Mouse (Mus musculus) heart, embryonic 11.5 days (tissue): ENCODE data around the gene Snap25. TPM values are rescaled to one million over a fixed set of nuclear protein-coding genes. Genes with fewer than 3 reads are reported as not detected.

Experiments
- ATAC-seq: fragments of 200-750 bp; cut with Nextera tagmentation; replicated peaks from 2 replicates; pipeline ENCODE4 v1.8.0; 2017; ENCODE audit warnings: moderate library complexity; ENCODE audit not compliant: insufficient number of reproducible peaks, low FRiP score, low TSS enrichment
- H3K27ac ChIP-seq: fragments of 300-500 bp; sonication (generic); 2 replicates; pipeline ENCODE4 v1.5.1; 2014; ENCODE audit warnings: mild to moderate bottlenecking, low read depth, low read length
- H3K27me3 ChIP-seq: fragments of 300-500 bp; sonication (generic); 2 replicates; pipeline ENCODE4 v1.6.1; 2014; ENCODE audit warnings: mild to moderate bottlenecking, low read length, mixed read lengths; ENCODE audit not compliant: control insufficient read depth, insufficient read depth
- H3K36me3 ChIP-seq: fragments of 300-500 bp; sonication (generic); 2 replicates; pipeline ENCODE4 v1.6.1; 2014; ENCODE audit warnings: mild to moderate bottlenecking, low read length, moderate library complexity, mixed read lengths; ENCODE audit not compliant: control insufficient read depth, insufficient read depth
- H3K4me1 ChIP-seq: fragments of 300-500 bp; sonication (generic); 2 replicates; pipeline ENCODE4 v1.6.1; 2014; ENCODE audit warnings: low read length; ENCODE audit not compliant: control insufficient read depth, insufficient read depth
- H3K4me2 ChIP-seq: fragments of 300-500 bp; sonication (generic); 2 replicates; pipeline ENCODE4 v1.6.1; 2014; ENCODE audit warnings: mild to moderate bottlenecking, moderate library complexity
- H3K4me3 ChIP-seq: fragments of 300-500 bp; sonication (generic); 2 replicates; pipeline ENCODE4 v1.5.1; 2014; ENCODE audit warnings: low read depth, low read length
- H3K9ac ChIP-seq: fragments of 300-500 bp; sonication (generic); 2 replicates; pipeline ENCODE4 v1.6.1; 2014; ENCODE audit warnings: mild to moderate bottlenecking, low read depth, low read length, moderate library complexity
- H3K9me3 ChIP-seq: fragments of 300-500 bp; sonication (generic); replicated peaks from 2 replicates; pipeline ENCODE4 v1.6.1; 2016; ENCODE audit warnings: low read length; ENCODE audit not compliant: control insufficient read depth
- WGBS: fragments of 180-500 bp; shearing (Covaris S2); extraction: QIAGEN DNeasy Blood & Tissue Kit; methylation state at CpG from one replicate; pipeline ENCODE4 v1.1.7; 2014; ENCODE audit not compliant: insufficient replicate concordance; 5-methylcytosine and 5-hydroxymethylcytosine counted together
- polyA plus RNA-seq: library from polyadenylated mRNA; unstranded; fragments of >200 nt; fragmentation: Nextera tagmentation; extraction: Ambion mirVana; gene quantifications from 2 replicates; pipeline ENCODE4 v1.2.1, GENCODE M21; 2014

Snap25 gene
- polyA plus RNA-seq, 1 experiment from 2014 or later = 10.7 TPM

DNA sequence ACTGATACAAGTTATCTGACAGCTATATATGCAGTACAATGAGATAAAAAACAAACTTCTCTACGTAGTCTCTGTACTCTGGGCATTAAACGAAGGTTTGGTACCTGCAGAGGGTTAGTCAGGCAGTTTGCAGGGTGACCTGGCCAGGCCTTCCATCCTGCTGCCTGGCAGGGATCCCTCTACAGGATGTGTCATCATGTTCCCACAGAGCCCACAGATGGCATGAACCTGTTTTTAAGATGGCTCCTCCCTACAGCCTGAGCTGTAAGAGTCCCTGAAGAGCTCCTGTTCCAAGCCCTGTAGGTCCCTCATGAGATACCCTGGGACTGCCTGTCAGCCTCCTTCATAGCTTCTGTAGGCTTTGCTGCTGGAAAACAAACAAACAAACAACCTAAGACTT lies 29.0 kb downstream of the Snap25 start:
- H3K4me3 ChIP-seq = no peak overlapping the region
- H3K36me3 ChIP-seq = no peaks in the 10 kb centered on the region

GRCm38 (mm10) chr2:136744683-136745326 lies 31.6 kb downstream of the Snap25 start:
- Histone ChIP-seq H3K9ac (0 out of 2 replicates have a peak overlapping the region, but pooled peaks have one; percentile 34), H3K9me3 (peaks cover 2% of the 10 kb centered on the region; the same call in 1 of the 2 replicates), H3K36me3 (no peaks in the 10 kb centered on the region), H3K4me3 (no peak overlapping the region), H3K27ac (no peak overlapping the region), H3K27me3 (no peaks in the 10 kb centered on the region), H3K4me2 (no peak overlapping the region), H3K4me1 (no peaks in the 10 kb centered on the region; the same call in 1 of the 2 replicates)
- WGBS = 73% methylated on average over 2 of the region's 2 CpGs
- no peak for ATAC-seq

More for the DNA sequence above, 29.0 kb downstream of the Snap25 start:
- no peaks in the 10 kb centered on the region; the same call in 1 of the 2 replicates for H3K4me1 ChIP-seq
- 78% methylated on average over 2 of the region's 2 CpGs for WGBS
- peaks cover 4% of the 10 kb centered on the region; the same call in 1 of the 2 replicates for H3K9me3 ChIP-seq
- no peak overlapping the region for H3K27ac ChIP-seq
- H3K27me3 ChIP-seq = no peaks in the 10 kb centered on the region
- ATAC-seq = no peak
- H3K9ac ChIP-seq = no peak overlapping the region
- no peak overlapping the region for H3K4me2 ChIP-seq

GRCm38 (mm10) chr2:136745327-136745994 lies 32.2 kb downstream of the Snap25 start:
- H3K4me1 ChIP-seq = no peaks in the 10 kb centered on the region; the same call in 1 of the 2 replicates
- H3K9ac ChIP-seq = 0 out of 2 replicates have a peak overlapping the region, but pooled peaks have one; percentile 34
- 57% methylated on average over 7 of the region's 7 CpGs for WGBS
- H3K4me3 ChIP-seq = no peak overlapping the region
- H3K9me3 ChIP-seq = no peaks in the 10 kb centered on the region
- no peaks in the 10 kb centered on the region for H3K36me3 ChIP-seq
- no peak overlapping the region for H3K4me2 ChIP-seq
- no peak for ATAC-seq
- no peak overlapping the region for H3K27ac ChIP-seq
- H3K27me3 ChIP-seq = no peaks in the 10 kb centered on the region

- Histone ChIP-seq H3K4me1 (no peaks in the 10 kb centered on the region), H3K4me3 (no peak overlapping the region), H3K4me2 (no peak overlapping the region), H3K9me3 (no peaks in the 10 kb centered on the region), H3K27me3 (no peaks in the 10 kb centered on the region), H3K9ac (no peak overlapping the region), H3K27ac (no peak overlapping the region), H3K36me3 (no peaks in the 10 kb centered on the region)
- 28% methylated on average over 3 of the region's 3 CpGs for WGBS
- no peak for ATAC-seq
Measured at GRCm38 (mm10) chr2:136753682-136754081, 40.4 kb downstream of the Snap25 start.

DNA sequence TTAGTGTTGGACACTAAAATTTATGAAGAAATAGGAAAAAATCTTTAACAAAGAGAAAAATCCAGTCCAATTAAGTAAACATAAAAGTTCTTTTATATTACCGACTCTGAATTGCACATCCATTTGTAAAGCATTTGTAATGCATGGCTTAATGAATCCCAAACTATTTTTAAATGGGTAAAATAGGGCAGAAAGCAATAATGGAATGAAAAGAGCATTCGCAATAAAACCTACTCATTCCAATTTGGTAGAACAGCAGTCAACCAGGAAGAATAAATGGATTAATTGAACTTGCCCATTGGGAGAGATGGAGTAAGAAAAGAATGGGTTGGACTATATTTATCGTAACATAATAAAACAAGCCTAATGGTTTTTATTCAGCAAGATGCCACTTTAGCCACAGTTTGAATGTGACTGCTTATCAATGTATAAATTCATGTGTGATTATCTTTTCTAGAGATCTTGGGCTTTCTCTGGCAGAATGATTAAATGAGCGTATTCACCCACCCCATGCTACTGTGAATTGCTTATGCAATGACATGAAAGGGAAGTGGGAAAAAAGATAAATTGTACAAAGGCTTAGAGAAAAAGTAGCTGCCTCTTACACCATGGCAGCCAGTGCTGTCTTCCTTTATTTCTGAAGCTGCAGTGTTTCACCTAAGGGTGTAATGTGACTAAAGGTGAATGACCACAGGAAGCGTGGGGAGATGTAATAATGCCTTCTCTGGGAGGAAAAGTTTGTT lies 45.7 kb downstream of the Snap25 start:
- H3K4me3 ChIP-seq = no peak overlapping the region
- no peaks in the 10 kb centered on the region for H3K27me3 ChIP-seq
- no peak overlapping the region for H3K9ac ChIP-seq
- no peak overlapping the region for H3K4me2 ChIP-seq
- WGBS = 83% methylated on average over 5 of the region's 5 CpGs
- H3K4me1 ChIP-seq = no peaks in the 10 kb centered on the region
- H3K36me3 ChIP-seq = no peaks in the 10 kb centered on the region
- no peaks in the 10 kb centered on the region for H3K9me3 ChIP-seq
- ATAC-seq = no peak
- no peak overlapping the region for H3K27ac ChIP-seq

GRCm38 (mm10) chr2:136778156-136778555 lies 64.9 kb downstream of the Snap25 start:
- Histone ChIP-seq H3K36me3 (no peaks in the 10 kb centered on the region), H3K27me3 (no peaks in the 10 kb centered on the region), H3K4me2 (no peak overlapping the region), H3K4me3 (no peak overlapping the region), H3K27ac (no peak overlapping the region), H3K4me1 (no peaks in the 10 kb centered on the region), H3K9ac (no peak overlapping the region), H3K9me3 (no peaks in the 10 kb centered on the region)
- 73% methylated on average over 2 of the region's 2 CpGs for WGBS
- no peak for ATAC-seq

- no peaks in the 10 kb centered on the region for H3K36me3 ChIP-seq
- no peak overlapping the region for H3K4me3 ChIP-seq
- ATAC-seq = no peak
- H3K4me1 ChIP-seq = no peaks in the 10 kb centered on the region
- WGBS = 78% methylated on average over 3 of the region's 3 CpGs
- H3K9ac ChIP-seq = no peak overlapping the region
- H3K27me3 ChIP-seq = no peaks in the 10 kb centered on the region
- H3K27ac ChIP-seq = no peak overlapping the region
- H3K9me3 ChIP-seq = no peaks in the 10 kb centered on the region
- no peak overlapping the region for H3K4me2 ChIP-seq
Measured at GRCm38 (mm10) chr2:136778674-136779073, 65.4 kb downstream of the Snap25 start.

DNA sequence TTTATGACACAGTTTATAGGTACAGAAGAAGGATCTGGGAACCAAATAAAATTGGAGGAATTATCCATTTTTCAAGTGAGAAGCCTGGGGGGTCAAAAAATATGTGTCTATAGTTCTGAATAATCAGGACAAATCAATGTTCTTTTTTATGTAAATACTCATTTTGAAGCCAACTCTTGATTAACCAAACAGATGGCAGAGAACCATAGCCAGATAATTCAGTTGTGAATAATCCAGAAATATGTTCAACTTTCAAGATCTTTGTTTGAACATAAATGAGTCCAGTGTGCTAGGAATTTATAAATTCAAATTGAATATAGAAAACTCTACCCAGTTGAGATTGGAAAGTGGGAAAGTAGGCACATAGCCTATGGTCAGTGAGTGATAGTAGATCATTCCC lies 67.0 kb downstream of the Snap25 start:
- H3K27me3 ChIP-seq = no peaks in the 10 kb centered on the region
- H3K4me3 ChIP-seq = no peak overlapping the region
- no peaks in the 10 kb centered on the region for H3K36me3 ChIP-seq
- ATAC-seq = no peak
- no peaks in the 10 kb centered on the region for H3K9me3 ChIP-seq
- no peak overlapping the region for H3K4me2 ChIP-seq
- no peak overlapping the region for H3K27ac ChIP-seq
- H3K9ac ChIP-seq = no peak overlapping the region
- no peaks in the 10 kb centered on the region for H3K4me1 ChIP-seq
